Mouse (Mus musculus): ENCODE results near the gene Rasgef1b. TPM values are rescaled to one million over a fixed set of nuclear protein-coding genes. Genes with fewer than 3 reads are reported as not detected.

Gene Rasgef1b
- polyA plus RNA-seq, 1 experiment from 2014 or later, result 39.7 TPM

- peak overlapping the region; percentile 86 for H3K4me2 ChIP-seq (replicated peaks)
- peak overlapping the region; percentile 73 for H3K9ac ChIP-seq
- H3K4me3 ChIP-seq, result peak overlapping the region; percentile 80
- H3K27me3 ChIP-seq (replicated peaks), result 0 out of 2 replicates have a peak, but pooled peaks cover 3% of the 10 kb centered on the region
- WGBS, result under 1% methylated on average over 78 of the region's 78 CpGs
- ATAC-seq (ENCODE audit: low FRiP score, low read depth), result peak; percentile 90
- H3K36me3 ChIP-seq, result no peaks in the 10 kb centered on the region
- H3K9me3 ChIP-seq, result no peaks in the 10 kb centered on the region
- no peak overlapping the region for H3K27ac ChIP-seq
- H3K4me1 ChIP-seq, result peaks cover 27% of the 10 kb centered on the region
These were observed 476.4 kb downstream of the Rasgef1b start for GRCm38 (mm10) chr5:99252203-99253135.

- H3K4me1 ChIP-seq, result peaks cover 36% of the 10 kb centered on the region
- no peak for ATAC-seq (ENCODE audit: low FRiP score, low read depth)
- H3K27ac ChIP-seq, result no peak overlapping the region
- 5% methylated on average over 34 of the region's 34 CpGs for WGBS
- peak overlapping the region; percentile 73 for H3K9ac ChIP-seq
- H3K4me3 ChIP-seq, result peak overlapping the region; percentile 80
- 0 out of 2 replicates have a peak, but pooled peaks cover 3% of the 10 kb centered on the region for H3K27me3 ChIP-seq (replicated peaks)
- no peaks in the 10 kb centered on the region for H3K9me3 ChIP-seq
- no peaks in the 10 kb centered on the region for H3K36me3 ChIP-seq
- peak overlapping the region; percentile 86 for H3K4me2 ChIP-seq (replicated peaks)
These were observed 477.3 kb downstream of the Rasgef1b start for GRCm38 (mm10) chr5:99251379-99252202.

DNA sequence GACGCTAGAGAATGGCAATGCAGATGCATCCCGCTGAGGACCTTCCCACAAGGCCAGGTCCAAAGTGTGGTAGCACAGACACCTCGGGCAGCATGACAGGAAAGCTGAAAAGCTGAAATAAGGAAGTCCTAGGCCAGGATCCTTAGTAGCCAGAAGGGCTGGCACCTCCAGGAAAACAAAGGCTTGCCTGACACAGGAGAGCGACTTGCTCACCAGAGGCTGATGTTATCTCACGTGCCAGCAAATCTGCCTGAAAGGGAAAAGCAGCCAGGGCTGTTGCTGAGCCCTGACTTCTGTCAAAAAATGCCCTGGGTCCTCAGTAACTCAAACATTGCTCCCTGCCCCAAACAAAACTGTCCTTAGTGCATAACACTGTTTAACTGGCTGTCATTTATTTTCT is 478.0 kb downstream of the Rasgef1b start:
- Histone ChIP-seq H3K27ac (no peak overlapping the region), H3K4me2 (replicated peaks) (peak overlapping the region; percentile 86), H3K9ac (peak overlapping the region; percentile 73), H3K4me3 (peak overlapping the region; percentile 80), H3K4me1 (peaks cover 44% of the 10 kb centered on the region), H3K27me3 (replicated peaks) (0 out of 2 replicates have a peak, but pooled peaks cover 3% of the 10 kb centered on the region), H3K36me3 (no peaks in the 10 kb centered on the region), H3K9me3 (no peaks in the 10 kb centered on the region)
- WGBS, result 42% methylated on average over 5 of the region's 5 CpGs
- ATAC-seq (ENCODE audit: low FRiP score, low read depth), result no peak

GRCm38 (mm10) chr5:99248501-99248900 is 480.4 kb downstream of the Rasgef1b start:
- H3K4me1 ChIP-seq, result peaks cover 48% of the 10 kb centered on the region
- peak; percentile 51 for ATAC-seq (ENCODE audit: low FRiP score, low read depth)

DNA sequence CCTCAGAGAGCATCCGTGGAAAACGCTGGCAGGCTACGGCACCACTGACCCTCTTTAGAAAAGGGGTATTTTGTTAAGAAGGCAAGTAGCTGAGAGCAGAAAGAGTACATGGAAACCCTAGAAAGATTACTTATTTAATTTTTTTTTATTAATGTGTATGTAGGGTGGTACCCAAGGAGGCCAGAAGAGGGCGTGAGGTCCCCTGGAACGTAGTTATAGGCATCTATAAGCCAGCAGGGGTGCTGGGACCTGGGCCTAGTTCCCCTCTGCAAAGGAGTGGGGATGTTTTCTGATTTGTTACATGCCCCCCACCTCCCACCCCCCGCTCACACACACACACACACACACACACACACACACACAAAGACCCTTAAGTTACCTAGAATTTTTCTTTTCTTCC is 480.9 kb downstream of the Rasgef1b start:
- Histone ChIP-seq H3K4me2 (replicated peaks) (peak overlapping the region; percentile 43; the same call in 1 of the 2 replicates), H3K27me3 (replicated peaks) (no peaks in the 10 kb centered on the region), H3K4me1 (peaks cover 48% of the 10 kb centered on the region), H3K36me3 (no peaks in the 10 kb centered on the region), H3K27ac (no peak overlapping the region), H3K4me3 (no peak overlapping the region), H3K9me3 (no peaks in the 10 kb centered on the region), H3K9ac (no peak overlapping the region)
- 84% methylated on average over 6 of the region's 6 CpGs for WGBS
- ATAC-seq (ENCODE audit: low FRiP score, low read depth), result no peak

More at GRCm38 (mm10) chr5:99248501-99248900, 480.4 kb downstream of the Rasgef1b start:
- Histone ChIP-seq H3K9me3 (no peaks in the 10 kb centered on the region), H3K4me3 (no peak overlapping the region), H3K27me3 (replicated peaks) (no peaks in the 10 kb centered on the region), H3K9ac (no peak overlapping the region), H3K4me2 (replicated peaks) (peak overlapping the region; percentile 34), H3K27ac (no peak overlapping the region), H3K36me3 (no peaks in the 10 kb centered on the region)
- 3% methylated on average over 7 of the region's 7 CpGs for WGBS

DNA sequence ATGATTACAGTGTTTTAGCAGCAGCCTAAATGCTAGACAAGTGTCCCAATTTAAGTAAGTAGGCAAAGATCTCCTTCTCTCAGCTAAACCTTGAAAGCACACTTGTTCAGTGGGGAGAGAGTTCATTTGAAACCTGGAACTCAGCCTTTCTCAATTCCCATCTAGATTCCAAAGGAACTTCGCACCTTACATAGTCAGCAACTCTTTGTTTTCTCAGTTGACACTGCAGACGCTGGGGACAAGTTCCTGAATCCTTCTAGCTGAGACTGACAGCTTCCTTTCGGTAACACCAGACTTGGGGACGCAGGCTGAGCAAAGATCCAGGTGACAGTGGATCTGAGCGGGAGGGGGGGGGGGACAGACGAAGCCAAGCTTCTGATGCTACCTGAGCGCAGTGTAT is 481.4 kb downstream of the Rasgef1b start:
- Histone ChIP-seq H3K9ac (no peak overlapping the region), H3K27me3 (replicated peaks) (no peaks in the 10 kb centered on the region), H3K4me1 (peaks cover 48% of the 10 kb centered on the region), H3K9me3 (no peaks in the 10 kb centered on the region), H3K36me3 (no peaks in the 10 kb centered on the region; the same call in 1 of the 2 replicates), H3K4me3 (no peak overlapping the region), H3K27ac (no peak overlapping the region), H3K4me2 (replicated peaks) (peak overlapping the region; percentile 43)
- 67% methylated on average over 7 of the region's 7 CpGs for WGBS
- no peak for ATAC-seq (ENCODE audit: low FRiP score, low read depth)

GRCm38 (mm10) chr5:99246972-99247371 is 481.9 kb downstream of the Rasgef1b start:
- peak; percentile 46 for ATAC-seq (ENCODE audit: low FRiP score, low read depth)
- H3K4me3 ChIP-seq, result no peak overlapping the region
- no peaks in the 10 kb centered on the region for H3K27me3 ChIP-seq (replicated peaks)
- H3K9me3 ChIP-seq, result no peaks in the 10 kb centered on the region
- H3K36me3 ChIP-seq, result no peaks in the 10 kb centered on the region; the same call in 1 of the 2 replicates
- WGBS, result 14% methylated on average over 6 of the region's 6 CpGs
- peaks cover 48% of the 10 kb centered on the region for H3K4me1 ChIP-seq
- H3K27ac ChIP-seq, result no peak overlapping the region
- no peak overlapping the region for H3K9ac ChIP-seq
- H3K4me2 ChIP-seq (replicated peaks), result peak overlapping the region; percentile 43

DNA sequence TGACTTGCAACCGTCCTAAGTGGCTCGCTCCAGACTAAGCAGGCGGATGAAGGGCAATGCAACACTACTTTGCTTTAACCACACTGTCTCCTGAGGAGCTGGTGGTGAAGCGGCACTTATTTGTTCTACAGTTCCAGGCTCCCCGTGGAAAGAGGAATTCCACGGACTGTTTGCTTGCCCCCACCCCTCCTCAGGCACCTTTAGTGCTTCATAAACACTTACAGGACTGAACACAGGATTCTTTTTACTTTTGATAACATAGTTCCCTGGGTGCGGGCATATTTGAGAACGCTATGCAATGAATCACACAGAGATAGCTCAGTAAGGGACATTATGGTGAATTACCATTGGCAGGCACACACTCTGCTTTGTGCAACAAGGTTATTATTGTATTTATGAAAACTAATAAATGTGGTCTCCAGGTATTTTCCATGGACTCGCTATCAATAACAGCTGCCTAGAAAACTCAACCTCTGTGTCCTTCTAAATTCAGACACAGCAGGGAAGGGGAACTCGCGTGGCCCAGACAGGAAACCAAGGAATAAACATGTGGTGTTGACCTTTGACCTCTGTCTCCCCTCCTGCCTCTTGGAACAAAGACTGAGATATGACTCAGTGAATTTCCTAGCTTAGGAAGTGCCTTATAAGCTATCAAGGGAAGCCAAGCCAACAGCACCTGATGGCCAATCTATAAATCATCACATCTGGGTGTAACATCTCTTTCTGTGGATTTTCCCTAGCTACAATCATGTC is 486.7 kb downstream of the Rasgef1b start:
- WGBS, result 70% methylated on average over 11 of the region's 11 CpGs
- Histone ChIP-seq H3K4me1 (peaks cover 18% of the 10 kb centered on the region), H3K4me2 (replicated peaks) (no peak overlapping the region), H3K27me3 (replicated peaks) (no peaks in the 10 kb centered on the region), H3K36me3 (peaks cover 30% of the 10 kb centered on the region), H3K9me3 (no peaks in the 10 kb centered on the region), H3K9ac (no peak overlapping the region), H3K27ac (no peak overlapping the region), H3K4me3 (no peak overlapping the region)
- no peak for ATAC-seq (ENCODE audit: low FRiP score, low read depth)

DNA sequence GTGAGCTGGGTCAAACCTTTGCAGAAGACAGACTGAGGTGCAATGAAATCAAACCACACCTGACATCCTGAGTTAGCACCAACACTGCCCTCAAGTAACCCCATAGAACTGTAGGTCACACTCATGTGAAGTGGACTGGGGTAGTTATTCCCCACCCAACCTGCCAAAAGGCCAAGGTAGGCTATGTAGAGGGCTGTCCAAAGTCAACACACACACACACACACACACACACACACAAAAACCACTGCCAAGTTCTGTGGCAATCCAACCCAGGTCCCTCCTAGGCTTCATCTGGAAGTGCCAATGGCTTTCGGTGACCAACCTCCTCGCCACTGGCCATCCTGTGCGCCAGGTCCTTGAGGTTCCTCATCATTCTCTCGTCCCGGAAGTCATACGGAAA is 488.4 kb downstream of the Rasgef1b start:
- H3K4me3 ChIP-seq, result no peak overlapping the region
- no peak overlapping the region for H3K4me2 ChIP-seq (replicated peaks)
- no peak overlapping the region for H3K27ac ChIP-seq
- H3K4me1 ChIP-seq, result 0 out of 2 replicates have a peak, but pooled peaks cover 1% of the 10 kb centered on the region
- H3K27me3 ChIP-seq (replicated peaks), result no peaks in the 10 kb centered on the region
- ATAC-seq (ENCODE audit: low FRiP score, low read depth), result no peak
- no peak overlapping the region for H3K9ac ChIP-seq
- peaks cover 32% of the 10 kb centered on the region for H3K36me3 ChIP-seq
- 92% methylated on average over 6 of the region's 6 CpGs for WGBS
- H3K9me3 ChIP-seq, result no peaks in the 10 kb centered on the region

DNA sequence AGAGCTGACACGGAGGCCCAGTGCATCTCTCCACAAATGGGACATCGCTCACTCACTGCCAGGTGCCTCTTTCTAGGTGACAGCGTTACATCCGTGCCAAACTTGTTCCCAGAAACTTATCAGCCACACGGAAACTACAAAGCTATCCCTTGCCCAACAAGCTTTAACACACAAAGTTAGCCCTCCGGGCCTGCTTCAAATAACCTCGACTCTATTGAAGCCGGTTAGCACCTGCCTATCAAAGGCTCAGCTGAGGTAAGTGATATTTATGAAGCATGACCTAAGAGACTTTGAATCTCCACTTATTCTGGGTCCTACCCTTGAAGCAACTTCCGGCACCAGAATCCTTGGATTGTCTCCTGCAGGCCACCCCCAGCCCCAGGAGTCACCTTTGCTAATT is 489.2 kb downstream of the Rasgef1b start:
- Histone ChIP-seq H3K9ac (no peak overlapping the region), H3K4me2 (replicated peaks) (no peak overlapping the region), H3K36me3 (peaks cover 36% of the 10 kb centered on the region)

GRCm38 (mm10) chr5:99238150-99238549 is 490.7 kb downstream of the Rasgef1b start:
- H3K4me1 ChIP-seq, result no peaks in the 10 kb centered on the region
- WGBS, result 78% methylated on average over 4 of the region's 4 CpGs
- no peak for ATAC-seq (ENCODE audit: low FRiP score, low read depth)
- no peak overlapping the region for H3K4me3 ChIP-seq
- no peaks in the 10 kb centered on the region for H3K27me3 ChIP-seq (replicated peaks)
- no peak overlapping the region for H3K4me2 ChIP-seq (replicated peaks)
- no peak overlapping the region for H3K27ac ChIP-seq
- H3K9me3 ChIP-seq, result no peaks in the 10 kb centered on the region
- peaks cover 51% of the 10 kb centered on the region for H3K36me3 ChIP-seq
- no peak overlapping the region for H3K9ac ChIP-seq

More for the DNA sequence above, 489.2 kb downstream of the Rasgef1b start:
- no peak for ATAC-seq (ENCODE audit: low FRiP score, low read depth)
- H3K4me3 ChIP-seq, result no peak overlapping the region
- no peaks in the 10 kb centered on the region for H3K9me3 ChIP-seq
- no peaks in the 10 kb centered on the region for H3K4me1 ChIP-seq
- no peak overlapping the region for H3K27ac ChIP-seq
- WGBS, result 90% methylated on average over 9 of the region's 9 CpGs
- no peaks in the 10 kb centered on the region for H3K27me3 ChIP-seq (replicated peaks)

All from neural tube, embryonic 12.5 days (tissue).